In the genomic region with DNA sequence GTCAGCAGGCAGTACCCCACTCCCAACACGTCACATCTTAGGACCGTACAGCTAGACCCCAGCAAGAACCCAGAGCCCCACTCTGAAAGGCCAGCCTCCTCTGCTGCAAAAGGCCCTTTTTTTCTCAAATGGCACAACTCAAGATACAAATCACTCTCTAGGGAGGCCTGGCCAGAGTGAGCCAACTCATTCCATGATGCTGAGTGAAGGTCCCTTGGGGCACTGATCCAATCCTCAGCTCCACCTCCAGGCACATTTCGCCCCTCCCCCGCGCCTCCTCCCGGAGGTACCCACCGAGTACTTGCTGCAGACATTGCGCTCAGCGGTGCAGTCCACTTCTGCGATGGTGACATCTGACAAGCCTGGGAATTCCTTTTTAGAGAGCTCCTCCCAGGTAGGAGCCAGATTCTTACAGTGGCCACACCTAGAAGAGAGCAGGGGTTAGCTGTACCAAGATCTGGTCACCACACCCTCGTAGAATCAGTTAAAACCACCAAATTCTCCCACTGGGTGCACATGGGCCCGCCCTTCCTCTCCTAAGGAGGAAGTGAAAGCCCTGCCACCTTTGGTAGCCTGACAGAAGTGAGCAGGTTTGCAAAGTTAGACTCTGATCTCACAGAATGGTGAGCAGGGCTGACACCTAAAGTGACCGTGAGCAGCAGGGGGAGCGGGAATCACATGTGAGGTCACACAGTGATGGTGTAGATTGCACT, we compare ENCODE assay signal across 1 mouse cellular context.
TF ChIP-seq lines count a peak whose summit lies in the region.

No protein-coding gene starts in this region.

TF ChIP-seq in CH12.LX, 34 proteins besides CTCF, POLR2A, EP300 and RAD21 (continued from another document):
- TF ChIP-seq E2F4 (IDR thresholded peaks at IDR 0.05; ENCODE audit: insufficient replicate concordance, low read depth, low read length) (peak; percentile 5; the same call in 1 of the 2 replicates), ZC3H11A (IDR thresholded peaks at IDR 0.05; ENCODE audit: low read depth, low read length) (no peak), CHD2 (IDR thresholded peaks at IDR 0.05; ENCODE audit: low read length) (peak; percentile 69), ZMIZ1 (IDR thresholded peaks at IDR 0.05; ENCODE audit: low read depth, low read length) (peak; percentile 72; the same call in 1 of the 2 replicates), POLR2AphosphoS2 (IDR thresholded peaks at IDR 0.05; ENCODE audit: low read depth, low read length) (no peak), ZKSCAN1 (IDR thresholded peaks at IDR 0.05; ENCODE audit: borderline replicate concordance, low read depth, low read length) (no peak), ETS1 (conservative IDR thresholded peaks at IDR 0.05; ENCODE audit: low read depth, low read length) (peak; percentile 82), ELF1 (IDR thresholded peaks at IDR 0.05; ENCODE audit: low read depth, low read length) (peak; percentile 73), MAZ (IDR thresholded peaks at IDR 0.05; ENCODE audit: low read depth, low read length) (peak; percentile 91), NELFE (IDR thresholded peaks at IDR 0.05; ENCODE audit: low read depth, low read length) (no peak; the same call in 1 of the 2 replicates), CHD1 (IDR thresholded peaks at IDR 0.05; ENCODE audit: low read depth, low read length) (peak; percentile 29; the same call in 1 of the 2 replicates), BHLHE40 (IDR thresholded peaks at IDR 0.05; ENCODE audit: low read depth, low read length) (peak; percentile 95), SMC3 (IDR thresholded peaks at IDR 0.05; ENCODE audit: low read depth, low read length) (peak; percentile 53), RCOR1 (conservative IDR thresholded peaks at IDR 0.05; ENCODE audit: low read depth, low read length) (peak; percentile 69; the same call in 1 of the 2 replicates), PAX5 (IDR thresholded peaks at IDR 0.05; ENCODE audit: low read length) (no peak)
